8 mouse cellular contexts compared by ENCODE assay signal in genomic region chr14:80269179-80269951, GRCm38 (mm10).
DNase-seq lines count a peak whose midpoint lies in the region; ATAC-seq and TF ChIP-seq lines count a peak whose summit lies in the region.

No protein-coding gene starts in this region.

- no peak for ATAC-seq in lung, postnatal 0 days

- no peak overlapping the region for H3K9ac ChIP-seq in lung, postnatal 0 days (replicated peaks; ENCODE audit: low read depth)

- DNase-seq in ES-CJ7 (ENCODE audit: low read depth, low spot score): peak; percentile 66
- peak; percentile 72 for DNase-seq in NIH3T3 (ENCODE audit: low read depth)
- DNase-seq in cerebellum, postnatal 10 days: peak; percentile 90 to 94
- peak; percentile 67 to 79 for DNase-seq in frontal cortex, postnatal 14 days (ENCODE audit: low spot score in 2 of 2)
- peak; percentile 40 to 76 for DNase-seq in kidney, postnatal 36 days
- peak; percentile 81 for DNase-seq in lung, postnatal 0 days (ENCODE audit: low spot score)
- peak; percentile 79 for DNase-seq in right cerebral cortex, postnatal 14 days
- no peak for DNase-seq in natural killer cell, adult 2 months (ENCODE audit: low spot score in 2 of 2)

- no peaks in the 10 kb centered on the region for H3K36me3 ChIP-seq in lung, postnatal 0 days (ENCODE audit: insufficient read depth, low read length)

- H3K4me2 ChIP-seq in lung, postnatal 0 days (replicated peaks; ENCODE audit: low read depth, low read length): no peak overlapping the region

- WGBS in lung, postnatal 0 days: 28% methylated on average over 7 of the region's 7 CpGs

- no peak overlapping the region for H3K27ac ChIP-seq in lung, postnatal 0 days (ENCODE audit: low read length)

- H3K4me3 ChIP-seq in lung, postnatal 0 days (ENCODE audit: low read depth, low read length): no peak overlapping the region

- no peaks in the 10 kb centered on the region for H3K4me1 ChIP-seq in lung, postnatal 0 days (ENCODE audit: insufficient read depth, low read depth, low read length)

- peak; percentile 84 for TF ChIP-seq CTCF in lung, postnatal 0 days (IDR thresholded peaks at IDR 0.05)

- H3K9me3 ChIP-seq in lung, postnatal 0 days (ENCODE audit: low read length): no peaks in the 10 kb centered on the region

- no peak for TF ChIP-seq EP300 in lung, postnatal 0 days (IDR thresholded peaks at IDR 0.05)

- H3K27me3 ChIP-seq in lung, postnatal 0 days (replicated peaks; ENCODE audit: insufficient read depth, low read length): no peaks in the 10 kb centered on the region

Comparison
In these comparisons a context has a peak if more than half of its experiments do, and no peak if none do; other contexts are left out.
1. DNase-seq: peak in ES-CJ7 (single experiment), NIH3T3 (single experiment), cerebellum, postnatal 10 days (2 of 2), frontal cortex, postnatal 14 days (2 of 2), kidney, postnatal 36 days (2 of 2), lung, postnatal 0 days (single experiment) and right cerebral cortex, postnatal 14 days (single experiment); none in natural killer cell, adult 2 months (0 of 2).